Mouse (Mus musculus) CH12.LX (cell line): ENCODE measurements at regions not wholly inside any gene's neighbourhood (a gene's known extent, or its start where the extent isn't known, plus 50 kb on each side); places are given as distances from the start of the nearest gene placed in this dataset.

Experiments used
- DNase-seq: peaks from one replicate; pipeline ENCODE4 v3.0.0-alpha.2; 2013; ENCODE audit errors: extremely low read depth
- H3K27ac ChIP-seq: 2 replicates; pipeline ENCODE4 v1.5.1; 2012; ENCODE audit warnings: low read depth, mild to moderate bottlenecking, control low read depth, moderate library complexity; ENCODE audit not compliant: insufficient read depth
- H3K27me3 ChIP-seq: replicated peaks from 2 replicates; pipeline ENCODE3; 2012; ENCODE audit warnings: inconsistent platforms
- H3K36me3 ChIP-seq, 2 experiments: replicated peaks in 1 of 2; 2 replicates each; pipeline versions ENCODE3 to v1.6.1; 2012; ENCODE audit warnings: inconsistent platforms in 1 of 2, low read length in 1 of 2, mild to moderate bottlenecking in 1 of 2, mixed read lengths in 1 of 2, moderate library complexity in 1 of 2; ENCODE audit not compliant: control insufficient read depth in 1 of 2, insufficient read depth in 1 of 2
- H3K4me1 ChIP-seq, 2 experiments: 2 replicates each; pipeline ENCODE4 v1.6.1; 2012; ENCODE audit warnings: inconsistent platforms in 1 of 2, moderate library complexity in 1 of 2; ENCODE audit not compliant: insufficient read depth in 2 of 2, control insufficient read depth in 1 of 2
- H3K4me2 ChIP-seq: 2 replicates; pipeline ENCODE4 v1.6.1; 2012; ENCODE audit warnings: low read depth, mild to moderate bottlenecking, control low read depth; ENCODE audit not compliant: poor library complexity, insufficient read depth, severe bottlenecking
- H3K4me3 ChIP-seq, 3 experiments: fragments of 150-350 bp in 1 of 3; sonication (generic) in 1 of 3; replicated peaks in 1 of 3; 2 replicates each; pipeline versions ENCODE3 to v1.5.1; 2011 to 2012; ENCODE audit warnings: low read depth in 2 of 3, low read length in 2 of 3, mild to moderate bottlenecking in 2 of 3, moderate library complexity in 2 of 3, control low read depth in 1 of 3, improper control_type of control experiment in 1 of 3, inconsistent platforms in 1 of 3, mixed read lengths in 1 of 3; ENCODE audit not compliant: poor library complexity in 1 of 3
- H3K79me2 ChIP-seq: replicated peaks from 2 replicates; pipeline ENCODE4 v1.6.1; 2012; ENCODE audit warnings: mild to moderate bottlenecking, moderate library complexity; ENCODE audit not compliant: control insufficient read depth, poor library complexity, insufficient read depth, severe bottlenecking; ENCODE audit errors: extremely low read depth
- H3K9ac ChIP-seq: 2 replicates; pipeline ENCODE4 v1.6.1; 2012; ENCODE audit warnings: low read depth, mild to moderate bottlenecking, control low read depth, moderate library complexity; ENCODE audit not compliant: insufficient read depth
- H3K9me3 ChIP-seq: replicated peaks from 2 replicates; pipeline ENCODE3; 2012; ENCODE audit warnings: low read length, inconsistent platforms, mixed read lengths
- BHLHE40 ChIP-seq: IDR thresholded peaks from 2 replicates; pipeline ENCODE4 v1.6.1; 2011; ENCODE audit warnings: mild to moderate bottlenecking, low read depth, low read length, improper control_type of control experiment
- CHD2 ChIP-seq: IDR thresholded peaks from 2 replicates; pipeline ENCODE4 v1.6.1; 2011; ENCODE audit warnings: low read length, improper control_type of control experiment
- ELF1 ChIP-seq: IDR thresholded peaks from 2 replicates; pipeline ENCODE4 v1.6.1; 2014; ENCODE audit warnings: low read depth, mild to moderate bottlenecking, inconsistent platforms, low read length, improper control_type of control experiment
- EP300 ChIP-seq: IDR thresholded peaks from 2 replicates; pipeline ENCODE4 v1.6.1; 2011; ENCODE audit warnings: low read length, improper control_type of control experiment
- ETS1 ChIP-seq: conservative IDR thresholded peaks from 2 replicates; pipeline ENCODE4 v1.6.1; 2012; ENCODE audit warnings: low read depth, mild to moderate bottlenecking, inconsistent platforms, low read length, improper control_type of control experiment, moderate library complexity
- GABPA ChIP-seq: IDR thresholded peaks from 2 replicates; pipeline ENCODE4 v1.6.1; 2012; ENCODE audit warnings: low read depth, low read length, improper control_type of control experiment, inconsistent platforms; ENCODE audit not compliant: insufficient replicate concordance
- IRF4 ChIP-seq: IDR thresholded peaks from 2 replicates; pipeline ENCODE4 v1.6.1; 2014; ENCODE audit warnings: low read depth, mild to moderate bottlenecking, inconsistent platforms, low read length, improper control_type of control experiment
- MAFK ChIP-seq: IDR thresholded peaks from 2 replicates; pipeline ENCODE4 v1.6.1; 2011; ENCODE audit warnings: low read length, improper control_type of control experiment; ENCODE audit not compliant: insufficient replicate concordance
- MAX ChIP-seq: IDR thresholded peaks from 2 replicates; pipeline ENCODE4 v1.6.1; 2011; ENCODE audit warnings: low read length, improper control_type of control experiment
- MYC ChIP-seq: IDR thresholded peaks from 2 replicates; pipeline ENCODE4 v1.6.1; 2011; ENCODE audit warnings: low read depth, mild to moderate bottlenecking, improper control_type of control experiment, low read length
- RCOR1 ChIP-seq: conservative IDR thresholded peaks from 2 replicates; pipeline ENCODE4 v1.6.1; 2012; ENCODE audit warnings: low read depth, mild to moderate bottlenecking, inconsistent platforms, low read length, improper control_type of control experiment
- ZC3H11A ChIP-seq: IDR thresholded peaks from 2 replicates; pipeline ENCODE4 v1.6.1; 2012; ENCODE audit warnings: low read depth, mild to moderate bottlenecking, inconsistent platforms, low read length, improper control_type of control experiment
- ZMIZ1 ChIP-seq: IDR thresholded peaks from 2 replicates; pipeline ENCODE4 v1.6.1; 2012; ENCODE audit warnings: low read depth, mild to moderate bottlenecking, inconsistent platforms, low read length, improper control_type of control experiment
- dilution Hi-C: fragments of 300-500 bp; cut with MboI; formaldehyde crosslinking; loops from 2 replicates; pipeline ENCODE4 v1.14.3; 2020; ENCODE audit warnings: low sequenced_read_pairs; ENCODE audit not compliant: extremely low pct_unique_long_range_greater_than_20kb, extremely low pct_ligation_motif_present
- in situ Hi-C: fragments of 300-500 bp; cut with MboI; formaldehyde crosslinking; loops from 3 replicates; pipeline ENCODE4 v1.14.3; 2019; ENCODE audit warnings: low sequenced_read_pairs, low pct_ligation_motif_present, low pct_unique_long_range_greater_than_20kb, mixed read lengths

- in situ Hi-C loops (no loop called here), dilution Hi-C loops (no loop called here)
- H3K4me1 ChIP-seq = peaks cover 6 to 39% of the 10 kb centered on the region in 2 experiments; a peak in 3 of 4 replicates
- H3K4me2 ChIP-seq = no peak overlapping the region
- H3K9me3 ChIP-seq = peaks cover 8% of the 10 kb centered on the region
- DNase-seq = no peak
- H3K79me2 ChIP-seq = no peaks in the 10 kb centered on the region
- H3K27ac ChIP-seq = no peak overlapping the region
- H3K4me3 ChIP-seq = no peak overlapping the region
- no peaks in the 10 kb centered on the region for H3K27me3 ChIP-seq
- H3K36me3 ChIP-seq = no peaks in the 10 kb centered on the region
- no peak for TF ChIP-seq GABPA
- TF ChIP-seq EP300 = 0 out of 2 replicates have a peak, but pooled peaks have one; percentile 25
- 0 out of 2 replicates have a peak, but pooled peaks have one; percentile 53 for TF ChIP-seq ETS1
- TF ChIP-seq BHLHE40 = peak; percentile 61; the same call in 1 of the 2 replicates
- peak; percentile 26; the same call in 1 of the 2 replicates for TF ChIP-seq IRF4
- TF ChIP-seq CHD2 = peak; percentile 40; the same call in 1 of the 2 replicates
- no peak for TF ChIP-seq ZMIZ1
- no peak for TF ChIP-seq MAX
- H3K9ac ChIP-seq = no peak overlapping the region
Measured at GRCm38 (mm10) chr2:6267537-6267936, 54.7 kb upstream of the Echdc3 start.

GRCm38 (mm10) chr2:6272514-6272913 lies 50.0 kb upstream of the Usp6nl start:
- Histone ChIP-seq H3K4me1 (peaks cover 7 to 26% of the 10 kb centered on the region in 2 experiments), H3K9me3 (no peaks in the 10 kb centered on the region), H3K9ac (no peak overlapping the region), H3K36me3 (no peaks in the 10 kb centered on the region), H3K4me2 (no peak overlapping the region), H3K79me2 (no peaks in the 10 kb centered on the region), H3K4me3 (no peak overlapping the region), H3K27me3 (no peaks in the 10 kb centered on the region), H3K27ac (no peak overlapping the region)
- no peak for TF ChIP-seq MAFK
- TF ChIP-seq GABPA = no peak
- TF ChIP-seq ELF1 = no peak
- no peak for TF ChIP-seq ZC3H11A
- no peak for TF ChIP-seq MYC
- TF ChIP-seq RCOR1 = no peak
- dilution Hi-C loops = no loop called here
- in situ Hi-C loops = no loop called here
- no peak for DNase-seq
